Mouse (Mus musculus): ENCODE measurements around the gene Ahnak2. TPM values are rescaled to one million over a fixed set of nuclear protein-coding genes. Genes with fewer than 3 reads are reported as not detected.

Gene Ahnak2
- polyA plus RNA-seq, 2 experiments, result 0.06 to 0.13 TPM

GRCm38 (mm10) chr12:112737081-112737480, 65.4 kb downstream of the Ahnak2 start:
- WGBS (ENCODE audit: insufficient replicate concordance), result 64% methylated on average over 7 of the region's 7 CpGs
- no peak for DNase-seq (ENCODE audit: low read depth in 3 of 3, low spot score in 3 of 3)

GRCm38 (mm10) chr12:112736636-112736925, 65.9 kb downstream of the Ahnak2 start:
- Histone ChIP-seq H3K9me3 (ENCODE audit: control insufficient read depth, low read length) (no peaks in the 10 kb centered on the region), H3K4me2 (ENCODE audit: low read depth) (no peak overlapping the region), H3K36me3 (replicated peaks; ENCODE audit: control insufficient read depth, insufficient read depth, low read depth) (no peaks in the 10 kb centered on the region), H3K4me1 (replicated peaks; ENCODE audit: control insufficient read depth in 2 of 2, insufficient read depth in 2 of 2, low read length in 1 of 2) (no peaks in the 10 kb centered on the region), H3K9ac (replicated peaks) (no peak overlapping the region), H3K27ac (no peak overlapping the region), H3K27me3 (ENCODE audit: control insufficient read depth, insufficient read depth, low read length) (no peaks in the 10 kb centered on the region), H3K4me3 (ENCODE audit: insufficient read depth in 1 of 2, low read depth in 2 of 2, low read length in 2 of 2) (no peak overlapping the region)
- 65% methylated on average over 10 of the region's 10 CpGs for WGBS (ENCODE audit: insufficient replicate concordance)
- no peak for DNase-seq (ENCODE audit: low read depth in 3 of 3, low spot score in 3 of 3)
- ATAC-seq (ENCODE audit: insufficient read depth), result no peak
- TF ChIP-seq EP300 (IDR thresholded peaks at IDR 0.05; ENCODE audit: low read depth), result no peak
- TF ChIP-seq CTCF (IDR thresholded peaks at IDR 0.05; ENCODE audit: low read depth), result no peak

More at GRCm38 (mm10) chr12:112737081-112737480, 65.4 kb downstream of the Ahnak2 start:
- no peak overlapping the region for H3K9ac ChIP-seq (replicated peaks)
- H3K27me3 ChIP-seq (ENCODE audit: control insufficient read depth, insufficient read depth, low read length), result no peaks in the 10 kb centered on the region
- ATAC-seq (ENCODE audit: insufficient read depth), result no peak
- no peak overlapping the region for H3K4me2 ChIP-seq (ENCODE audit: low read depth)
- no peaks in the 10 kb centered on the region for H3K36me3 ChIP-seq (replicated peaks; ENCODE audit: control insufficient read depth, insufficient read depth, low read depth)
- no peaks in the 10 kb centered on the region for H3K9me3 ChIP-seq (ENCODE audit: control insufficient read depth, low read length)
- no peaks in the 10 kb centered on the region for H3K4me1 ChIP-seq (replicated peaks; ENCODE audit: control insufficient read depth in 2 of 2, insufficient read depth in 2 of 2, low read length in 1 of 2)
- TF ChIP-seq CTCF (IDR thresholded peaks at IDR 0.05; ENCODE audit: low read depth) (no peak), EP300 (IDR thresholded peaks at IDR 0.05; ENCODE audit: low read depth) (no peak)
- no peak overlapping the region for H3K27ac ChIP-seq
- no peak overlapping the region for H3K4me3 ChIP-seq (ENCODE audit: insufficient read depth in 1 of 2, low read depth in 2 of 2, low read length in 2 of 2)

GRCm38 (mm10) chr12:112735896-112736635, 66.4 kb downstream of the Ahnak2 start:
- Histone ChIP-seq H3K27me3 (ENCODE audit: control insufficient read depth, insufficient read depth, low read length) (no peaks in the 10 kb centered on the region), H3K9ac (replicated peaks) (no peak overlapping the region), H3K4me2 (ENCODE audit: low read depth) (no peak overlapping the region), H3K4me1 (replicated peaks; ENCODE audit: control insufficient read depth in 2 of 2, insufficient read depth in 2 of 2, low read length in 1 of 2) (no peaks in the 10 kb centered on the region), H3K9me3 (ENCODE audit: control insufficient read depth, low read length) (no peaks in the 10 kb centered on the region), H3K27ac (no peak overlapping the region), H3K4me3 (ENCODE audit: insufficient read depth in 1 of 2, low read depth in 2 of 2, low read length in 2 of 2) (no peak overlapping the region), H3K36me3 (replicated peaks; ENCODE audit: control insufficient read depth, insufficient read depth, low read depth) (no peaks in the 10 kb centered on the region)
- ATAC-seq (ENCODE audit: insufficient read depth) (no peak), DNase-seq (ENCODE audit: low read depth in 3 of 3, low spot score in 3 of 3) (no peak)
- 75% methylated on average over 29 of the region's 29 CpGs for WGBS (ENCODE audit: insufficient replicate concordance)
- TF ChIP-seq CTCF (IDR thresholded peaks at IDR 0.05; ENCODE audit: low read depth) (no peak), EP300 (IDR thresholded peaks at IDR 0.05; ENCODE audit: low read depth) (no peak)

- H3K4me2 ChIP-seq (ENCODE audit: low read depth), result no peak overlapping the region
- H3K4me3 ChIP-seq (ENCODE audit: insufficient read depth in 1 of 2, low read depth in 2 of 2, low read length in 2 of 2), result no peak overlapping the region
- no peaks in the 10 kb centered on the region for H3K4me1 ChIP-seq (replicated peaks; ENCODE audit: control insufficient read depth in 2 of 2, insufficient read depth in 2 of 2, low read length in 1 of 2)
- no peaks in the 10 kb centered on the region for H3K9me3 ChIP-seq (ENCODE audit: control insufficient read depth, low read length)
- H3K9ac ChIP-seq (replicated peaks), result no peak overlapping the region
- ATAC-seq (ENCODE audit: insufficient read depth), result no peak
- no peak for TF ChIP-seq CTCF (IDR thresholded peaks at IDR 0.05; ENCODE audit: low read depth)
- TF ChIP-seq EP300 (IDR thresholded peaks at IDR 0.05; ENCODE audit: low read depth), result no peak
- 67% methylated on average over 19 of the region's 19 CpGs for WGBS (ENCODE audit: insufficient replicate concordance)
- no peaks in the 10 kb centered on the region for H3K27me3 ChIP-seq (ENCODE audit: control insufficient read depth, insufficient read depth, low read length)
- DNase-seq (ENCODE audit: low read depth in 3 of 3, low spot score in 3 of 3), result no peak
- no peaks in the 10 kb centered on the region for H3K36me3 ChIP-seq (replicated peaks; ENCODE audit: control insufficient read depth, insufficient read depth, low read depth)
- no peak overlapping the region for H3K27ac ChIP-seq
These were observed 67.4 kb downstream of the Ahnak2 start for GRCm38 (mm10) chr12:112734881-112735655.

GRCm38 (mm10) chr12:112734108-112734820, 68.2 kb downstream of the Ahnak2 start:
- DNase-seq (ENCODE audit: low read depth in 3 of 3, low spot score in 3 of 3) (no peak), ATAC-seq (ENCODE audit: insufficient read depth) (no peak)
- no peak overlapping the region for H3K4me2 ChIP-seq (ENCODE audit: low read depth)
- 56% methylated on average over 2 of the region's 2 CpGs for WGBS (ENCODE audit: insufficient replicate concordance)
- no peak overlapping the region for H3K9ac ChIP-seq (replicated peaks)
- H3K27ac ChIP-seq, result no peak overlapping the region
- no peaks in the 10 kb centered on the region for H3K27me3 ChIP-seq (ENCODE audit: control insufficient read depth, insufficient read depth, low read length)
- H3K4me3 ChIP-seq (ENCODE audit: insufficient read depth in 1 of 2, low read depth in 2 of 2, low read length in 2 of 2), result no peak overlapping the region
- H3K9me3 ChIP-seq (ENCODE audit: control insufficient read depth, low read length), result no peaks in the 10 kb centered on the region
- no peaks in the 10 kb centered on the region for H3K4me1 ChIP-seq (replicated peaks; ENCODE audit: control insufficient read depth in 2 of 2, insufficient read depth in 2 of 2, low read length in 1 of 2)
- no peaks in the 10 kb centered on the region for H3K36me3 ChIP-seq (replicated peaks; ENCODE audit: control insufficient read depth, insufficient read depth, low read depth)
- TF ChIP-seq EP300 (IDR thresholded peaks at IDR 0.05; ENCODE audit: low read depth) (no peak), CTCF (IDR thresholded peaks at IDR 0.05; ENCODE audit: low read depth) (no peak)

Data from liver, embryonic 14.5 days (tissue).